Mouse (Mus musculus) limb, embryonic 10.5 days (tissue): ENCODE measurements around the gene Srcin1. TPM values are rescaled to one million over a fixed set of nuclear protein-coding genes. Genes with fewer than 3 reads are reported as not detected.

Experiments used
- DNase-seq: peaks from one replicate; pipeline ENCODE4 v3.0.0-alpha.2; 2017; ENCODE audit warnings: low spot score
- H3K27ac ChIP-seq: fragments of 300-500 bp; sonication (generic); 2 replicates; pipeline ENCODE4 v1.5.1; 2016; ENCODE audit warnings: mild to moderate bottlenecking
- H3K27me3 ChIP-seq: fragments of 300-500 bp; sonication (generic); 2 replicates; pipeline ENCODE4 v1.6.1; 2016; ENCODE audit warnings: low read depth, mild to moderate bottlenecking; ENCODE audit not compliant: poor library complexity, severe bottlenecking
- H3K36me3 ChIP-seq: fragments of 300-500 bp; sonication (generic); 2 replicates; pipeline ENCODE4 v1.6.1; 2016; ENCODE audit warnings: mild to moderate bottlenecking, moderate library complexity
- H3K4me1 ChIP-seq: fragments of 300-500 bp; sonication (generic); 2 replicates; pipeline ENCODE4 v1.6.1; 2016
- H3K4me3 ChIP-seq: fragments of 300-500 bp; sonication (generic); 2 replicates; pipeline ENCODE4 v1.5.1; 2016; ENCODE audit warnings: mild to moderate bottlenecking, moderate library complexity
- H3K9me3 ChIP-seq: fragments of 300-500 bp; sonication (generic); replicated peaks from 2 replicates; pipeline ENCODE4 v1.6.1; 2016; ENCODE audit warnings: mild to moderate bottlenecking
- WGBS: fragments of 180-500 bp; shearing (Covaris S2); methylation state at CpG from one replicate; pipeline ENCODE4 v1.1.7; 2016; 5-methylcytosine and 5-hydroxymethylcytosine counted together
- polyA plus RNA-seq: library from polyadenylated mRNA; unstranded; fragments of >200 nt; fragmentation: Nextera tagmentation; extraction: Ambion mirVana; gene quantifications from 2 replicates; pipeline ENCODE4 v1.2.1, GENCODE M21; 2016

Gene Srcin1
- polyA plus RNA-seq, 1 experiment from 2014 or later, result 0.24 TPM

DNA sequence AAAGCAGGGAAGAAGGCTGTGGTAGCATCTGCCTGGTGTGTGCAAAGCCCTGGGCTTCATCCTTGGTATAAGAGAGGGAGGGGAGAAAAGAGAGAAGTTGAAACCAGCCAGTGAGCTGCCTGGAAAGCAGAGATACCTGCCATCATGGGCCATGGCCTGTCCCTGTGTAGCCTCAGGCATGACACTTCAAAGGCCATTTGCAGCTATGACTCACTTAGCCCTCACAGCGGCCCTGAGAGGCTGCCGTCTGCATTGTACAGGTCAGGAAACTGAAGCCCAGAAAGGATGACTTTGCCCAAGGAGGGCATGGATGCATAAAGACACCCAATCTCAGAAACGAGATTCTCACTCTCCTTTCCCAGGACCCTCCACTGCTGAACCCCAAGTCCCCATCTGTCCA lies 13.4 kb downstream of the Srcin1 start:
- peaks cover 100% of the 10 kb centered on the region for H3K27me3 ChIP-seq
- no peak overlapping the region for H3K4me3 ChIP-seq
- no peaks in the 10 kb centered on the region for H3K36me3 ChIP-seq
- no peaks in the 10 kb centered on the region for H3K9me3 ChIP-seq
- H3K4me1 ChIP-seq, result peaks cover 67% of the 10 kb centered on the region
- no peak overlapping the region for H3K27ac ChIP-seq
- DNase-seq, result no peak
- 27% methylated on average over 3 of the region's 3 CpGs for WGBS

DNA sequence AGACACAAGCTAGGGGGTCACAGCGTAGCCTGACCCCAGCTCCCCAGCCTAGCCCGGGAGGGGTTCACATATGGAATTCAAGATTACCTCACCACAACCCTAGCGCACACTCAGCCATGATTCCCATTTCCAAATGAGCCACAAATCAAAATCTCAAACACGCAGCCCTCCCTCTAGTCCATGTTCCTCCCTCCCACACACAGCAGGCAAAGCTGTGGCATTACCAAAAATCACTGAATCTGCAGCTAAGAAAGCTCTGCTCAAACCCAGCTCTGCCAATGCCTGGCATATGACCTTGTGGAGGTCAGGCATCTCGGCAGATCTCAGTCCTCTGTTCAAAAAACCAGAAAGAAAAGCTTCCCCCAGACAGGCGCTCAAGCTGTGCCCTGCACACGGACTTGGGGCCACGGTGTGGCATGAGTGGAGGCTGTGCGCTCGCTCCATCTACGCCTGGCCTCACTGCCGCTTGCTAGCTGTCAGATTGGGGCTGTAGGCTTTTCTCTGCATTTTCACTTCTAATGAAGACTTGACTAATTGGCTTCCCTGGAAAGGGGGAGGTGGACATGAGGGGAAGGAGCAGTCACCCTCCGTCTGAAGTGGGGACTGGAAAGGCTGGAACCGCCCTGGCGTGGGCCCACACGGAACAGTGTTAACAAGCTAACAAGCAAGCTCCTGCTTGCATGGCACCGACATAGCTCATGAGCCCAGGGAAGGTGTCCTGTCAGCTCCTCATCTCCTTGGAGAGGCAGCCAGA lies 15.6 kb downstream of the Srcin1 start:
- peaks cover 96% of the 10 kb centered on the region for H3K27me3 ChIP-seq
- H3K36me3 ChIP-seq, result no peaks in the 10 kb centered on the region
- H3K27ac ChIP-seq, result no peak overlapping the region
- no peaks in the 10 kb centered on the region for H3K9me3 ChIP-seq
- peaks cover 60% of the 10 kb centered on the region for H3K4me1 ChIP-seq
- no peak overlapping the region for H3K4me3 ChIP-seq
- 40% methylated on average over 17 of the region's 17 CpGs for WGBS
- DNase-seq, result no peak

DNA sequence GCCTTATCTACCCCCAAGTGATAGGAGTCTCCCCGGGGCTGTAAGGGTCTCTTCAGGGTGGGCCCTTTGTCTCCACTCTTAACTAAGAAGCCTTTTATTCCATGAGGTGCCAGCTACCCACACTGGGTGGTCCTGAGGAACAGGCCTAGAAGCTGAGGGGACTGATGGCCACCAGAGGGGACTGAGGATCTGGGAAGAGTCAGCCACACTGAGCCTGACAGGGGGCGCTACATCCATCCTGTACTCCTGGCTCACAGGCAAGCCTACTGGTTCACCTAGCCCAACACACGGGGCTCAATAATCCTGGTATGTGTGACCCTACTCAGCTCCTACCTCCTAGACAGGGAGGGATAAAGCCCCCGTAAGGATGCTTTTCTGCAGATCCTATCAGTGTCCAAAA lies 16.4 kb downstream of the Srcin1 start:
- H3K9me3 ChIP-seq, result no peaks in the 10 kb centered on the region
- DNase-seq, result no peak
- no peak overlapping the region for H3K27ac ChIP-seq
- H3K27me3 ChIP-seq, result peaks cover 93% of the 10 kb centered on the region
- no peaks in the 10 kb centered on the region for H3K36me3 ChIP-seq
- WGBS, result 36% methylated on average over 4 of the region's 4 CpGs
- peaks cover 55% of the 10 kb centered on the region for H3K4me1 ChIP-seq
- no peak overlapping the region for H3K4me3 ChIP-seq

- WGBS, result 50% methylated on average over 4 of the region's 4 CpGs
- H3K27me3 ChIP-seq, result peaks cover 93% of the 10 kb centered on the region
Measured at GRCm38 (mm10) chr11:97557885-97558284, 18.1 kb downstream of the Srcin1 start.

DNA sequence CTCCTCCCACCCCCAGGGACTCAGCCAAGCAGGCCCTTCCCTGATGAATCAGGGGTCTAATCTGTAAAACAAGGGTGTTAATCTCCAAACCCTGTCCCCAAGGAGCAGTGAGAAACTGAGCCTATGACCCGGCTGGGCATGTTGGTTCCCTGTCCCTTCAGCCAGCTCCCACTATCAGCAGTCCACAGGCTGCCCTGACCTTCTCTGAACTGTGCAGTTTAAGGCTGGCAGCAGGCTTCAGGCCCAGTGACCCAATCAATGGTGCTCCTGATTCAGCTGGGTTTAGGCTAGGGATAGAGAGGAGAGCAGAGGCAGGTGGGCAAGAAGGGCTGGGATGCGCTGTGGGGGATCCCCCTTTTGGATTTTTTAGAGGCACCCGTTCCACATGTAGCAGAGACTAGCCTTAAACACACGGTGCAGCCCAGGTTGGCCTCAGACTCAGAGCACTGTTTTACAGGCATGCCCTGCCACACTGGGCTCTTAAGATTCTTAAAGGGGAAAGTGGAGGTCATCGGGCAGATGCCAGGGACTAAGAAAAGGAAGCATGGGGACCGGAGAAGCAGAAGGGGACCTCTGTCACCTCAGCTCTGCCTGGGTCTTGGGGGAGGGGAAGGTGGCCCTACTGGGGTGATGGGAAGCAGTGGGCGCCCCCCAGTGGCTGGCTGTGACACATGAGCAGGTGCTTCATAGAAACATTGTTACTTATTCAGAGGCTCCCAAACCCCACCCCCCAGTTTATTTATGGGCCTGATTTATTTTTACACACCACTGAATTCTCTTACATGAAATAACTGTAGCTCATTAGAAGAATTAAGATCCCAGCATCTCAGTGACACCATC lies 19.2 kb downstream of the Srcin1 start:
- 15% methylated on average over 7 of the region's 7 CpGs for WGBS
- H3K27ac ChIP-seq, result no peak overlapping the region
- peak; percentile 72 for DNase-seq
- peaks cover 93% of the 10 kb centered on the region for H3K27me3 ChIP-seq
- peaks cover 56% of the 10 kb centered on the region for H3K4me1 ChIP-seq
- no peak overlapping the region for H3K4me3 ChIP-seq
- no peaks in the 10 kb centered on the region for H3K9me3 ChIP-seq
- no peaks in the 10 kb centered on the region for H3K36me3 ChIP-seq

More at GRCm38 (mm10) chr11:97557885-97558284, 18.1 kb downstream of the Srcin1 start:
- Histone ChIP-seq H3K4me1 (peaks cover 48% of the 10 kb centered on the region), H3K27ac (no peak overlapping the region), H3K9me3 (no peaks in the 10 kb centered on the region), H3K36me3 (no peaks in the 10 kb centered on the region), H3K4me3 (no peak overlapping the region)
- DNase-seq, result no peak

DNA sequence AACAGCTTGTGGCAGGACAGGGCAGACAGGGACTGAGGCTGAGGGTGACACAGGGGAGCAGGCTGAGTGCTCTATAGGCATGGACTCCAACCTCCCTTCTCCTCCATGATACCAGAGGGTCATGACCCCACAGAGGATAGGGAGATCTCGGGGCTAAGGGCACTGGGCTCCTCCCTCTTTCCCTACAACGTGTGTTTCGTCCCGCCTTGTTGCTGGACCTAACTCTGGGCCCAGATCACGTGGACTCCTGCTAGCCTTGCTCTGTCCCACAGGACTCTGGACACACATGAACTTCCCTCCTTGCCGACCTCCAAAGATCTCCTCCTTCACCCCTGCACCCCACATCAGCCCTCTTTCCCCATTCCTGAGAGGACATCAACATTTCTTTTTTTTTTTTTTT lies 20.8 kb downstream of the Srcin1 start:
- peaks cover 93% of the 10 kb centered on the region for H3K27me3 ChIP-seq
- H3K4me1 ChIP-seq, result peaks cover 51% of the 10 kb centered on the region

DNA sequence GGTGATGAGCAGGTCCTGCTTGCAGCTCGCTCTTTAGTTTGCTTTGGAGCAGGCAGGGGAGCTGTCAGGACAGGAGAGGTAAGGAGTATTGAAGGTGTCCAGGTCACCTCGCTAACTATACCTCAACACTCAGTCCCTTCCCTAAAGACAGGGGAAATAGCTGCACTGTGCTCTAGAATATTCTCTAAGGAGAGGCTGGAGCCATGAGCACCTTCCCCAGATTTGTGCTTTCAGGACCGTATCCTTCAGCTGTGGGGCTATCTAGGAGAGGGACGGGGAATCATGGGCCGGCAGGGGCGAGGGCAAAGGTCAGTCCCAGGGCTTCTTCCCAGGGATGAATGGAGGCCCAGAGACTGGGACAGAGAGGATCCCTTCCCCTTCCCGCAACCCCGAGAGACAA lies 23.8 kb downstream of the Srcin1 start:
- peaks cover 94% of the 10 kb centered on the region for H3K27me3 ChIP-seq
- WGBS, result 9% methylated on average over 8 of the region's 8 CpGs
- no peaks in the 10 kb centered on the region for H3K9me3 ChIP-seq
- H3K36me3 ChIP-seq, result no peaks in the 10 kb centered on the region
- H3K4me3 ChIP-seq, result peak overlapping the region; percentile 18; the same call in 1 of the 2 replicates
- H3K4me1 ChIP-seq, result peaks cover 44% of the 10 kb centered on the region
- DNase-seq, result no peak
- H3K27ac ChIP-seq, result no peak overlapping the region

More for the DNA sequence above, 20.8 kb downstream of the Srcin1 start:
- Histone ChIP-seq H3K9me3 (no peaks in the 10 kb centered on the region), H3K27ac (no peak overlapping the region), H3K36me3 (no peaks in the 10 kb centered on the region), H3K4me3 (no peak overlapping the region)
- 49% methylated on average over 6 of the region's 6 CpGs for WGBS
- DNase-seq, result no peak

GRCm38 (mm10) chr11:97548757-97549156 lies 27.2 kb downstream of the Srcin1 start:
- H3K36me3 ChIP-seq, result no peaks in the 10 kb centered on the region
- no peaks in the 10 kb centered on the region for H3K9me3 ChIP-seq
- peaks cover 100% of the 10 kb centered on the region for H3K27me3 ChIP-seq
- no peak overlapping the region for H3K27ac ChIP-seq
- no peak for DNase-seq
- WGBS, result 38% methylated on average over 8 of the region's 8 CpGs
- no peak overlapping the region for H3K4me3 ChIP-seq
- peaks cover 47% of the 10 kb centered on the region for H3K4me1 ChIP-seq

DNA sequence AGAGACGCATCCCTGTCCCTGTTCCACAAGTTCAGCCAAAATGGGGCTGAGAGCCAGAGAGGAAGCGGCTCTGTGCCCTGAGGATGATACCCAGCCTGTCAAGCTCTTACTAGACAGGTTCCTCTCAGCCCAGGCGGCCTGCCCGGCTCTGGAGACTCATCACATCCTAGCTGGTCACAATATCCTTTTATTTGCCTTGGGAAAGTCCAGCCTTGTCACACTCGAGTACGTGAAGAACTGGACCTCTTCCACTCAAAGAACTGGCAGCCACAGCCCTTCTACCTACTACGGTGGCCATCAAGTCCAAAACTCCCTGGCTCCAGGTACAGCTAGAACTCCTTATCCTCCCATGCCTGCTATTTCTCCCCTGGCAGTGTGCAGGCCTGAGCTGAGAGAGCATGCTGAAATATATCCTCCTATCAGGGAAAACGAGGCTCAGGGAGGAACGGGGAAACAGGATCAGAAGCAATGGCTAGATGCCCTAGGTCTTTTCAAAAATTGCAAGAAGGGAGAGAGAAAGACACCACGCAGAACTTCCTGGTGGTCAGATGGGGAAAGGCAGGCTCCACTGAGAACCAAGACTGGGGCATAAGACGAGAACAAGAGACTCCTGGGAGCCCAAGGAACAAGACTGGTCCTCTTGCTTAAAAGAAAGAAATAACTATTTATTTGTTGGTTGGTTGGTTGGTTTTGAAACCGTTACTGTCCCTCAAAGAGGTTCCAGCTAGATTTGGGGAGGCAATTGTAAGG lies 27.9 kb downstream of the Srcin1 start:
- Histone ChIP-seq H3K9me3 (no peaks in the 10 kb centered on the region), H3K27me3 (peaks cover 100% of the 10 kb centered on the region), H3K36me3 (no peaks in the 10 kb centered on the region), H3K27ac (no peak overlapping the region), H3K4me3 (no peak overlapping the region), H3K4me1 (peaks cover 47% of the 10 kb centered on the region)
- no peak for DNase-seq
- WGBS, result 65% methylated on average over 12 of the region's 12 CpGs

GRCm38 (mm10) chr11:97546804-97547411 lies 29.1 kb downstream of the Srcin1 start:
- peak; percentile 80 for DNase-seq
- Histone ChIP-seq H3K27ac (peak overlapping the region; percentile 72), H3K9me3 (no peaks in the 10 kb centered on the region), H3K4me1 (peaks cover 46% of the 10 kb centered on the region), H3K36me3 (no peaks in the 10 kb centered on the region), H3K27me3 (peaks cover 100% of the 10 kb centered on the region), H3K4me3 (peak overlapping the region; percentile 72)
- WGBS, result under 1% methylated on average over 69 of the region's 73 CpGs

DNA sequence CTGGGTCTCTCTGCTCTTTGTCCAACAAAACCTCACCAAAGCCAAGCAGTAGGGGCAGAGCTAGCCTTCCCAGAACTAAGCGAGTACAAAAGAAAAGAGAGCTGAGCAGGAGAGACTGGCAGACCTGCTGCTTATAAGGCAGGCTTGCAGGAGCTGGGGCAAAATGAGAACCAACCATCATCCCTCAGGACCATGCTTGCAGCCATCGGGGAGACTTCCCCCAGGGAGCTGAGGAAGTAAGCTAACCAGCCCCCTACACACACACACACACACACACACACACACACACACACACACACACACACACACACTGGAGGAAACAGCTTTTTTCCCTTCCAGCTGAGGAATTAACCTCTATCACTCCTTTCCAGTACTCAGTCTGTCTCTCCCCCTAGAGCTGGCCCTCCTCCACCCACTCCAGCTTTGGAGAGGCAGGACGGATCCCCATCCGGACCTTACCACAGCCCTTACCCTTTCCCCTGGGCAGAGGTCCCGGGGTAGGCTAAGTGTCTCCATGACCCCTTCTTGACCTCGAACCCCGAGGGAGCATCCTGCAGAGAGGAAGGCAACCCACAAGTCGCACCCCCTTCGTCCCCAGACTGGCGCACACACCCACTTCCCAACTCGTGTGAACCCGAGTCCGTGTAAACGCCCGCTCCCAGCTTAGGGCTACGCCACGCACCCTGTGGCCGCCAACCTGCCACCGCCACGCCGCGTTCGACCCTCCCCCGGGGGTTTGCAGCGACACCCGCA lies 30.0 kb downstream of the Srcin1 start:
- peak overlapping the region; percentile 72 for H3K4me3 ChIP-seq
- H3K27ac ChIP-seq, result peak overlapping the region; percentile 72
- no peaks in the 10 kb centered on the region for H3K36me3 ChIP-seq
- WGBS, result 2% methylated on average over 26 of the region's 26 CpGs
- H3K27me3 ChIP-seq, result peaks cover 100% of the 10 kb centered on the region
- peaks cover 39% of the 10 kb centered on the region for H3K4me1 ChIP-seq
- no peak for DNase-seq
- no peaks in the 10 kb centered on the region for H3K9me3 ChIP-seq

DNA sequence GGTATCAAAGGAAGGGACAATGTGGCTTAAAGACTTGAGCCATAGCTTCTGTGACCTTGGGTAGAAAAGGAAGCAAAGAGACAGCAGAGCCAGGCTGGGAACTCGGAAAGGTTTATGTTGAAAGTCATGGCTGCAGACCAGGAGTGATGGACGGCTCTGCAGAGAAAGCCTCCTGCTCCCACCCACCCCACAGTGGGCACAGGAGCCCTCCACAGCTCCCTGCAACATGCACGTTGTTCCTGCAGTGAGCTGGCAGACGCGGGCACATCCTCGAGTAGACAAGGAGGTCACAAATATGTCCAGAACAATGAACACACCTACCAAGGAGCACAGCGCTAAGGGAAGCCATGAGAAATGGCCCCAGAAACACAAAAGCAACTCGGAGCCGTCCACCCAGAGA lies 32.1 kb downstream of the Srcin1 start:
- DNase-seq, result no peak
- Histone ChIP-seq H3K27me3 (peaks cover 100% of the 10 kb centered on the region), H3K36me3 (no peaks in the 10 kb centered on the region), H3K4me3 (no peak overlapping the region), H3K9me3 (no peaks in the 10 kb centered on the region), H3K27ac (no peak overlapping the region), H3K4me1 (peaks cover 45% of the 10 kb centered on the region)
- WGBS, result 85% methylated on average over 9 of the region's 9 CpGs
